Mouse (Mus musculus): ENCODE results near the gene Gpatch2.

Gene Gpatch2

GRCm38 (mm10) chr1:187244734-187245133 is 29.4 kb downstream of the Gpatch2 start:
- no peak for DNase-seq (ENCODE audit: low read depth, low spot score)

GRCm38 (mm10) chr1:187250741-187251262 is 35.5 kb downstream of the Gpatch2 start:
- DNase-seq (ENCODE audit: low read depth, low spot score), result peak; percentile 70

GRCm38 (mm10) chr1:187258756-187259155 is 43.4 kb downstream of the Gpatch2 start:
- no peak for DNase-seq (ENCODE audit: low read depth, low spot score)

- DNase-seq (ENCODE audit: low read depth, low spot score), result no peak
Measured at GRCm38 (mm10) chr1:187267601-187268000, 52.3 kb downstream of the Gpatch2 start.

GRCm38 (mm10) chr1:187270318-187271247 is 55.3 kb downstream of the Gpatch2 start:
- DNase-seq (ENCODE audit: low read depth, low spot score), result no peak

GRCm38 (mm10) chr1:187277324-187277723 is 62.0 kb downstream of the Gpatch2 start:
- DNase-seq (ENCODE audit: low read depth, low spot score), result no peak

- DNase-seq (ENCODE audit: low read depth, low spot score), result no peak
Measured at GRCm38 (mm10) chr1:187278472-187278871, 63.2 kb downstream of the Gpatch2 start.

- DNase-seq (ENCODE audit: low read depth, low spot score), result no peak
Measured at GRCm38 (mm10) chr1:187279776-187280175, 64.5 kb downstream of the Gpatch2 start.

GRCm38 (mm10) chr1:187282321-187282720 is 67.0 kb downstream of the Gpatch2 start:
- DNase-seq (ENCODE audit: low read depth, low spot score), result peak; percentile 80

- DNase-seq (ENCODE audit: low read depth, low spot score), result no peak
Measured at GRCm38 (mm10) chr1:187282804-187283203, 67.5 kb downstream of the Gpatch2 start.

- DNase-seq (ENCODE audit: low read depth, low spot score), result no peak
Measured at GRCm38 (mm10) chr1:187285735-187286134, 70.4 kb downstream of the Gpatch2 start.

GRCm38 (mm10) chr1:187286411-187286810 is 71.1 kb downstream of the Gpatch2 start:
- no peak for DNase-seq (ENCODE audit: low read depth, low spot score)

- no peak for DNase-seq (ENCODE audit: low read depth, low spot score)
Measured at GRCm38 (mm10) chr1:187286924-187287323, 71.6 kb downstream of the Gpatch2 start.

GRCm38 (mm10) chr1:187290186-187290585 is 74.9 kb downstream of the Gpatch2 start:
- DNase-seq (ENCODE audit: low read depth, low spot score), result no peak

- peak; percentile 60 for DNase-seq (ENCODE audit: low read depth, low spot score)
Measured at GRCm38 (mm10) chr1:187291480-187292394, 76.4 kb downstream of the Gpatch2 start.

- no peak for DNase-seq (ENCODE audit: low read depth, low spot score)
Measured at GRCm38 (mm10) chr1:187292395-187292749, 77.1 kb downstream of the Gpatch2 start.

- no peak for DNase-seq (ENCODE audit: low read depth, low spot score)
Measured at GRCm38 (mm10) chr1:187293233-187293632, 77.9 kb downstream of the Gpatch2 start.

- DNase-seq (ENCODE audit: low read depth, low spot score), result no peak
Measured at GRCm38 (mm10) chr1:187294522-187294921, 79.2 kb downstream of the Gpatch2 start.

- DNase-seq (ENCODE audit: low read depth, low spot score), result no peak
Measured at GRCm38 (mm10) chr1:187295038-187295559, 79.8 kb downstream of the Gpatch2 start.

- no peak for DNase-seq (ENCODE audit: low read depth, low spot score)
Measured at GRCm38 (mm10) chr1:187295711-187296110, 80.4 kb downstream of the Gpatch2 start.

GRCm38 (mm10) chr1:187299236-187299635 is 83.9 kb downstream of the Gpatch2 start:
- no peak for DNase-seq (ENCODE audit: low read depth, low spot score)

GRCm38 (mm10) chr1:187300626-187301025 is 85.3 kb downstream of the Gpatch2 start:
- DNase-seq (ENCODE audit: low read depth, low spot score), result no peak
